Mouse (Mus musculus) urinary bladder, postnatal 25 days (tissue): ENCODE data around the gene Abcb9.

Source experiments
- DNase-seq: peaks from one replicate; pipeline ENCODE4 v3.0.0; 2022; ENCODE audit warnings: low spot score

Abcb9 gene

GRCm38 (mm10) chr5:124093852-124094604, 1.6 kb downstream of the Abcb9 start:
- DNase-seq = no peak

GRCm38 (mm10) chr5:124093120-124093794, 2.3 kb downstream of the Abcb9 start:
- no peak for DNase-seq

- no peak for DNase-seq
These were observed 3.6 kb downstream of the Abcb9 start for GRCm38 (mm10) chr5:124091951-124092406.

GRCm38 (mm10) chr5:124089868-124090267, 5.7 kb downstream of the Abcb9 start:
- DNase-seq = no peak

GRCm38 (mm10) chr5:124086876-124087275, 8.7 kb downstream of the Abcb9 start:
- no peak for DNase-seq

- DNase-seq = no peak
These were observed 10.1 kb downstream of the Abcb9 start for GRCm38 (mm10) chr5:124085513-124085912.

- DNase-seq = peak; percentile 91
These were observed 10.9 kb downstream of the Abcb9 start for GRCm38 (mm10) chr5:124084588-124085173.

GRCm38 (mm10) chr5:124083850-124084587, 11.6 kb downstream of the Abcb9 start:
- peak; percentile 77 for DNase-seq

- no peak for DNase-seq
These were observed 12.5 kb downstream of the Abcb9 start for GRCm38 (mm10) chr5:124082941-124083688.

- no peak for DNase-seq
These were observed 13.2 kb downstream of the Abcb9 start for GRCm38 (mm10) chr5:124082447-124082846.

- no peak for DNase-seq
These were observed 15.7 kb downstream of the Abcb9 start for GRCm38 (mm10) chr5:124079880-124080279.

GRCm38 (mm10) chr5:124078794-124079416, 16.7 kb downstream of the Abcb9 start:
- DNase-seq = no peak

- DNase-seq = no peak
These were observed 17.6 kb downstream of the Abcb9 start for GRCm38 (mm10) chr5:124077856-124078460.

GRCm38 (mm10) chr5:124077241-124077640, 18.4 kb downstream of the Abcb9 start:
- no peak for DNase-seq

GRCm38 (mm10) chr5:124076559-124076958, 19.0 kb downstream of the Abcb9 start:
- DNase-seq = no peak

- DNase-seq = no peak
These were observed 19.9 kb downstream of the Abcb9 start for GRCm38 (mm10) chr5:124075716-124076115.

GRCm38 (mm10) chr5:124074845-124075307, 20.7 kb downstream of the Abcb9 start:
- DNase-seq = no peak

- DNase-seq = no peak
These were observed 21.9 kb downstream of the Abcb9 start for GRCm38 (mm10) chr5:124073682-124074081.

GRCm38 (mm10) chr5:124069657-124070056, 25.9 kb downstream of the Abcb9 start:
- no peak for DNase-seq

GRCm38 (mm10) chr5:124062037-124062824, 33.4 kb downstream of the Abcb9 start:
- no peak for DNase-seq
